Mouse (Mus musculus) erythroblast, embryonic 14.5 days (primary cell): ENCODE measurements around the gene Soat1.

Experiments
- GATA1 ChIP-seq: IDR thresholded peaks from 2 replicates; pipeline ENCODE4 v1.6.1; 2012; ENCODE audit warnings: low read length, inconsistent platforms, mixed read lengths
- TAL1 ChIP-seq: IDR thresholded peaks from 3 replicates; pipeline ENCODE4 v1.6.1; 2012; ENCODE audit warnings: low read length, inconsistent platforms, mixed read lengths

DNA sequence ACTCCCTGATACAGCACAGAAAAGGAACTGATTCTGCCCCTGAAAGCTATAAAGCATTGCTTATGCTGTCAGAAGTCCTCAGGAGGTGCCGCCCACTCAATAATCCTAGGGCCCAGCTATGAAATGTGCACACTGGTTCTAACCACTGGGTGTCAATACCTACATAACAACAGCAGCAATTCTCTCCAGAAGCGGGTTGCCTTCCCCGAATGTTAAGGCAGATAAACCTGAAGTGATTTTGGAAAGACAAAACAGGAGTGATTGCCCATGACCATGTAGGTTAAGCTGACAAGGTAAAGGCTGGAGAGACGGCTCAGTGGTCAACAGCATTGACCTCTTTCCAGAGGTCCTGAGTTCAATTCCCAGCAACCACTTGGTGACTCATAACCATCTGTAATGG, 48.4 kb downstream of the Soat1 start:
- TF ChIP-seq TAL1 (no peak), GATA1 (no peak)
